Mouse (Mus musculus) liver, embryonic 11.5 days (tissue): ENCODE results near the gene Gpr142. TPM values are rescaled to one million over a fixed set of nuclear protein-coding genes. Genes with fewer than 3 reads are reported as not detected.

ENCODE experiments used
- ATAC-seq: fragments of 200-750 bp; cut with Nextera tagmentation; replicated peaks from 2 replicates; pipeline ENCODE4 v1.8.0; 2017; ENCODE audit warnings: moderate number of reproducible peaks, mild to moderate bottlenecking, moderate TSS enrichment, moderate library complexity; ENCODE audit not compliant: low FRiP score
- DNase-seq: peaks from one replicate; pipeline ENCODE4 v3.0.0-alpha.2; 2017; ENCODE audit warnings: low spot score
- H3K27ac ChIP-seq: fragments of 300-500 bp; sonication (generic); 2 replicates; pipeline ENCODE4 v1.5.1; 2014; ENCODE audit warnings: mild to moderate bottlenecking, low read depth, low read length, control low read depth
- H3K27me3 ChIP-seq: fragments of 300-500 bp; sonication (generic); replicated peaks from 2 replicates; pipeline ENCODE4 v1.6.1; 2014; ENCODE audit warnings: low read length, mixed read lengths; ENCODE audit not compliant: control insufficient read depth, insufficient read depth
- H3K36me3 ChIP-seq: fragments of 300-500 bp; sonication (generic); 2 replicates; pipeline ENCODE4 v1.6.1; 2014; ENCODE audit warnings: mild to moderate bottlenecking, low read length, moderate library complexity, mixed read lengths; ENCODE audit not compliant: control insufficient read depth, insufficient read depth
- H3K4me1 ChIP-seq: fragments of 300-500 bp; sonication (generic); replicated peaks from 2 replicates; pipeline ENCODE4 v1.6.1; 2014; ENCODE audit warnings: low read length, mixed read lengths; ENCODE audit not compliant: control insufficient read depth, insufficient read depth
- H3K4me2 ChIP-seq: fragments of 300-500 bp; sonication (generic); 2 replicates; pipeline ENCODE4 v1.6.1; 2014; ENCODE audit warnings: mild to moderate bottlenecking, control low read depth, moderate library complexity
- H3K4me3 ChIP-seq: fragments of 300-500 bp; sonication (generic); 2 replicates; pipeline ENCODE4 v1.5.1; 2014; ENCODE audit warnings: low read depth, low read length, control low read depth
- H3K9ac ChIP-seq: fragments of 300-500 bp; sonication (generic); 2 replicates; pipeline ENCODE4 v1.6.1; 2014; ENCODE audit warnings: low read depth, low read length, control low read depth
- H3K9me3 ChIP-seq: fragments of 300-500 bp; sonication (generic); 2 replicates; pipeline ENCODE4 v1.6.1; 2016; ENCODE audit warnings: low read length, inconsistent platforms, mixed read lengths; ENCODE audit not compliant: control insufficient read depth
- WGBS: fragments of 180-500 bp; shearing (Covaris S2); extraction: QIAGEN DNeasy Blood & Tissue Kit; methylation state at CpG from one replicate; pipeline ENCODE4 v1.1.7; 2014; 5-methylcytosine and 5-hydroxymethylcytosine counted together
- polyA plus RNA-seq: library from polyadenylated mRNA; unstranded; fragments of >200 nt; fragmentation: Nextera tagmentation; extraction: Ambion mirVana; gene quantifications from 2 replicates; pipeline ENCODE4 v1.2.1, GENCODE M21; 2014

Gpr142 gene
- polyA plus RNA-seq, 1 experiment from 2014 or later = not detected

DNA sequence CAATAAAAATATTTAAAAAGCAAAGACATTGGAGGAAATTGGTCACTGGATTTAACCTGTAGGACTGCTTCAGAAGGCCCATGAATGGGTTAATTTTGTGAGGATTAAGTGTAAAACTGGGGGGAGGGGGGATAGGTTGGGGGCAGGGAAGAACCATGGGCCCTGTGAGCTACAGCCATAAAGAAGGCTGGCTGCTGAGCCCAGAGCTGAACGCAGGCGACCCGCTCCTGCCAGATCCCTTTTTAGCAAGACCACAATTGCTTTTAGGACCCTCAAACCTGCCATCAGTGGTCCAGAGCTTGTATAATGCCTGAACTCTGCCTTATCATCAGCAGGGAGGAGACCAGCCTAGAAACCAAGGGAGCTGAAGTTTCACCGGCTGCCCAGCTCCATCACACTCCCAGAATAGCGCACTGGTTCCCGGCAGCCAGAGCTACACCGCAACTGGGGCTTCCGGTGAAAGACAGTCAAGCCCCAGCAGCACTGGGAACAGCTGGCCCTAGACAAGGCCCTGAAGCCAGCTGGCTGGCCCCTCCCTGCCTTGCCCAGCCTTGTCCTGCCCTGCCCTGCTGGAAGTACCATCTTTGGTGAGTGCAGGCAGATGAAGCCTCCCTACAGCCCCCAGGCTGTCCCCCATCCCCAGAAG is 45.2 kb downstream of the Gpr142 start:
- peaks cover 3% of the 10 kb centered on the region for H3K27me3 ChIP-seq
- DNase-seq (no peak), ATAC-seq (peak; percentile 69)
- H3K27ac ChIP-seq = peak overlapping the region; percentile 26; the same call in 1 of the 2 replicates
- no peak overlapping the region for H3K4me3 ChIP-seq
- H3K36me3 ChIP-seq = no peaks in the 10 kb centered on the region
- no peak overlapping the region for H3K9ac ChIP-seq
- peaks cover 12% of the 10 kb centered on the region for H3K4me1 ChIP-seq
- peak overlapping the region; percentile 39 for H3K4me2 ChIP-seq
- H3K9me3 ChIP-seq = no peaks in the 10 kb centered on the region
- 7% methylated on average over 8 of the region's 8 CpGs for WGBS

DNA sequence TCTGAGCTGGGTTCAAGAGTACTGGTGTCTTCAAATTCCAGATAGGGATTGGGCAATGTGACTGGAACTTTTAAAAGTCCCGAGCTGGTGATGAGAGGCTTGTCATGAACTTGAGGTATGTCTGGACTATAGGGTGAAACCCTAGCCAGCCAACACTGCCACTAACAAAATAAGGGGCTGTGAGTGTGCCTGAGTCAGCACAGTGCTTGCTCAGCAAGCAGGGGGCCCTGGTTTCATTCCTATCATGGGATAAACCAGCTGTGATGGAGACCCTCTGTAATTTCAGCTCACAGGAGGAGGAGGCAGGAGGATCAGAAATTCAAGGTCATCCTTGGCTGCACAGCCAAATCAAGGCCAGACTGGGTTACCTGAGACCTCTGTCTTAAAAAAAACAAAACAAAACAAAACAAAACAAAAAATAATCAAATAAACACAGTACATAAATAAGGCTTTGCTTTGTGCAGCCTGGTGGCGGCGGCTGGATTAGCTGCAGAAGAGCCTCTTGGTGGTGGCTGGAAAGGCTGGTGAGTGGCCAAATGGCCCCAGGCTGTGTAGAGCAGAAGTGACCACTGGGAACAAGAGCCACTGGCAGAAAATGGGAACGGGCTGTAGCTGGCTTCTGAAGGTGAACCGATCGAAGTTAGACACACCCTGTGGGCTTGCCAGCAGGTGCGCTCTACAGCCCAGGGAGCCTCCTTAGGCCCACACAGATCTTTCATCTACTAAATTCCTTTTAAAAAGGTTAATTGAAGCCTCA is 45.9 kb downstream of the Gpr142 start:
- Histone ChIP-seq H3K27ac (peak overlapping the region; percentile 26; the same call in 1 of the 2 replicates), H3K36me3 (no peaks in the 10 kb centered on the region), H3K27me3 (peaks cover 10% of the 10 kb centered on the region), H3K4me3 (no peak overlapping the region), H3K4me2 (peak overlapping the region; percentile 39; the same call in 1 of the 2 replicates), H3K4me1 (peaks cover 12% of the 10 kb centered on the region), H3K9ac (no peak overlapping the region), H3K9me3 (no peaks in the 10 kb centered on the region)
- ATAC-seq (no peak), DNase-seq (no peak)
- WGBS = 75% methylated on average over 7 of the region's 7 CpGs

DNA sequence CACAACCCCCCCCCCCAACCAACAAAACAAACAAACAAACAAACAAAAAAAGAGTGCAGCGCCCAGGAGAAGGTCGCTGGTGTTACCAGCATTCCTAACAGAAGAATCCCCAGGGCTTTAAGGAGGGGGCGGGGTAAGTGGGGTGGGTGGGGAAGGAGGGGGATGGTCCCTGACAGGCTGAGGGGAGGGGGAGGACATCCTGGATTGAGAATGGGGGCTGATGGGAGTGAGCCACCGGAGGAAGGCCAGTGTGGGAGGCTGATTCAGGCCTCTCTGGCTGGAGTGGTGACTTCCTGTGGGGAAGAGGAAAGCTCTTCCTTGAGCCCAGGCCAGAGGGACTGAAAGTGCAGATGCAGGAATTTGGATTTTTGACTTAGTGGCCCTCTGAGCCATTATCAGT is 47.6 kb downstream of the Gpr142 start:
- 59% methylated on average over 4 of the region's 4 CpGs for WGBS
- H3K27ac ChIP-seq = no peak overlapping the region
- H3K27me3 ChIP-seq = peaks cover 27% of the 10 kb centered on the region
- H3K36me3 ChIP-seq = no peaks in the 10 kb centered on the region
- no peak overlapping the region for H3K9ac ChIP-seq
- no peaks in the 10 kb centered on the region for H3K9me3 ChIP-seq
- H3K4me1 ChIP-seq = peaks cover 18% of the 10 kb centered on the region
- H3K4me3 ChIP-seq = no peak overlapping the region
- ATAC-seq (no peak), DNase-seq (no peak)
- H3K4me2 ChIP-seq = no peak overlapping the region

DNA sequence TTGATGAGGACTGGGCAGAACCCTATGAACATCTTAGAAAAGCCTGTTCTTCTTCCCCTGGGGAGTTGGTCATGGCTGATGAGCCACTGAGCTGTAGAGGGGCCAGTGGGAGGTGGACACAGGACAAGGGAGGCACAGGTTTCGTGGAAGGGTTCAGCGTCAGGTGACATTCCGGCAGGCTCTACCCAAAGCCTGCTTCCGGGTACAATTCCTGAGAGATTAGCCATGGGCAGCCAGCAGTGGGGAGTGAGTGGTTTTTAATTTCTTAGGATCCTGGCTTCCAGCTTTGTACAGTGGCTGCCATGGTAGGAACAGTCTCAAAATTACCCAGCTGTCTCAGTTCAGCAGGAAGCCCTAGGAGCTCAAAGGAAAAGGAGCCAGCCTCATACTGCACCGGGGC is 48.3 kb downstream of the Gpr142 start:
- H3K4me3 ChIP-seq = no peak overlapping the region
- no peaks in the 10 kb centered on the region for H3K9me3 ChIP-seq
- H3K4me2 ChIP-seq = no peak overlapping the region
- no peak for ATAC-seq
- DNase-seq = no peak
- H3K27ac ChIP-seq = no peak overlapping the region
- no peaks in the 10 kb centered on the region for H3K36me3 ChIP-seq
- H3K27me3 ChIP-seq = peaks cover 33% of the 10 kb centered on the region
- peaks cover 19% of the 10 kb centered on the region for H3K4me1 ChIP-seq
- H3K9ac ChIP-seq = no peak overlapping the region
- WGBS = 82% methylated on average over 5 of the region's 5 CpGs

DNA sequence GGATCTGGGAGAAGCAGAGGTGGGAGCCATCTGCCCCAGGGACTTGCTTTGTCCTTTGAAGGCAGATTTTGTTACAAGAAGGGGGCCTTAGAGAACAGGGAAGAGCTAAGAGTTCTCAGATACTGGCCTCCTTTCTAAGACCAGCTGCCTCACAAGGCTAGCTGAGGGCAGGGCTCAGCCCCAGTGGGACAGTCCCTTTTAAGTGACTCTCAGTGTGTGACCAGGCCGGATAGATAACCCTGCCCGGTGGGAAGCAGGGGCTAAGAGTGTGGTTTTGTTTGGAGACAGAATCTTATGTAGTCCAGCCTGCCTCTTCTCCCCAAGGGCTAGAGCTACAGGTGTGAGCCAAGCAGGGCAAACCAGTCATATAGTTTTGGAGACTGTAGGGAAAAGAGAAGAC is 50.8 kb downstream of the Gpr142 start:
- no peak for DNase-seq
- Histone ChIP-seq H3K27ac (no peak overlapping the region), H3K9me3 (no peaks in the 10 kb centered on the region), H3K27me3 (peaks cover 56% of the 10 kb centered on the region), H3K36me3 (no peaks in the 10 kb centered on the region), H3K4me1 (peaks cover 18% of the 10 kb centered on the region), H3K4me2 (no peak overlapping the region), H3K9ac (no peak overlapping the region), H3K4me3 (no peak overlapping the region)
- 7% methylated on average over 2 of the region's 2 CpGs for WGBS
- ATAC-seq = no peak

DNA sequence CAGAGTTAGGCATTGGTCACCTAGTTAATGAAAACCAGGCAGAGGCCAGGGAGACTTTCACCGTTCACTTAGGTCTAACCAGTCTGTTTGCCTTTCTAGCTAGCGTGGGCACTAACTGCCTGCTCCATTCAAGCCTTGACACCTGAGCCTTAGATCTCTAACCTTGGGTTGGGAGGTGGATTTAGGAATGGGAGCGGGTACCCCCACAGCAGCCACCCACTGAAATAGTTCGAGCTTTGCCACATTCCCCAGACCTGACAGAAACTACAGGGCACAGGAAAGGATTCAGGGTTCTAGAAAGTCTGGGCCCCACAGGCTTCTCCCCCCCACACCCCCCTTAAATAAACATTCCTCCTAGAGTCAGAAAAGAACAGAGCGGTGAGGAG is 51.3 kb downstream of the Gpr142 start:
- Histone ChIP-seq H3K27me3 (peaks cover 59% of the 10 kb centered on the region), H3K9ac (no peak overlapping the region), H3K27ac (no peak overlapping the region), H3K9me3 (no peaks in the 10 kb centered on the region), H3K4me2 (peak overlapping the region; percentile 91), H3K4me3 (peak overlapping the region; percentile 62), H3K4me1 (peaks cover 19% of the 10 kb centered on the region), H3K36me3 (no peaks in the 10 kb centered on the region)
- ATAC-seq = no peak
- WGBS = 29% methylated on average over 5 of the region's 5 CpGs
- DNase-seq = no peak

DNA sequence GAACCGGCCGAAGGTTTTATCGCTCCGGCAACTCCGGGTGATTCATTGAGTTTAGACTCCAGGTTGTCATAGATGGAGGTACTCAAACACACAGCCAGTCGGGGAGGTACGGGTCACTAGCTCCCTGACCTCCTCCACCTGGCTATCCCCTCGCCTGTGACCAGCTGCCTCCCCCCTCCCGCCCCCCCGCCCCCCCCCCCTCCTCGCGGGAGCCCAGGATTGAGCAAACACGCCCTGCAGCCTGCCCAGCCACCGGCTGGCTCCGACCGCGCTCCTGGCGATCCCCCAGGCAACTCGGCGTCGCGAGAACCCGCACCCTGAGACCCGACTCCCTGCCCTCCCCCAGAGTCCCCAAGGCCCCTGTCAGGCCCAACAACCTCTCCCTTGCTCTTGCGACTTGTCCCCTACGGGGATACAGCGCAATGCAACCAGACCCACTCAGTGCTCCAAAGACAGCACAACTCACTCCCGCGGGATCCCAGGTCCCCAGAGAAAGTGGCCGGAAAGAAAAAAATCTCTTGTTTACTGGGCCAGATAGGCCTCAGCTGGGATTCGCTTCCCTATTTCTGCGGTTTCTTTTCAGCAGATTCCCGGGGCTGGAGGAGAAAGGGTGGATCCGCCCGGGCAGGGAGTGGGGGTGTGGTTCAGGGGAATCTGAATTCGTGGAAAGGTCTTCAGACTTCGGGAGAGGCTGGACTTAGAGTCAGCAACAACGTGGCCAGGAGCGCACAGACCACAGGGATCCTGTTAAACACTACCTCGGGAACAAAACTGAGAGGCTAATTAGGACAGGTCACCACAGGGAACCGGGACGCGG is 51.9 kb downstream of the Gpr142 start, which contains the start of gene Gprc5c:
Gene Gprc5c (plus strand): TSS at position 701 of the 817 bp plus-strand sequence.
- DNase-seq = peak; percentile 65
- ATAC-seq = peak; percentile 17; the same call in 1 of the 2 replicates
- peak within 1 kb of the TSS; percentile 91 for H3K4me2 ChIP-seq

DNA sequence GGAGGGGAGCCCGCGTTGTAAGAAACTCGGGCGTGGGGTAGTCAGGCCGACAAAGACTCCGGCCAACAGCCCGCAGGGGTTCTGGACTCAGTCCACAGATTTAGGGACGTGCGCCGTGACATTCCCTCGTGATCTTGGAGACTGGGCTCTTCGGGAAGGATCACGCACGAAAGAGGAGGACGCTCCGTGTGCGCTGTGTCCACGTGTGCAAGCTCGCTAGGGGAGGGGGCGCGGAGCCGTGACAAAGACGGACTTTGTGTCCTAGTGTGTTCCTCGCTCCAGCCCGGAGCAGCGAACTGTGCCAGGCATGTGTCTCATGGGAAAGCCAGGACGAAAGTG is 52.5 kb downstream of the Gpr142 start:
- ATAC-seq (no peak), DNase-seq (no peak)
- Histone ChIP-seq H3K4me2 (peak overlapping the region; percentile 91), H3K4me1 (peaks cover 18% of the 10 kb centered on the region), H3K9me3 (no peaks in the 10 kb centered on the region), H3K9ac (peak overlapping the region; percentile 68), H3K27me3 (peaks cover 59% of the 10 kb centered on the region), H3K36me3 (no peaks in the 10 kb centered on the region), H3K27ac (peak overlapping the region; percentile 45), H3K4me3 (peak overlapping the region; percentile 62)
- WGBS = under 1% methylated on average over 27 of the region's 27 CpGs

More for the DNA sequence above, 51.9 kb downstream of the Gpr142 start, which contains the start of gene Gprc5c:
- WGBS = 2% methylated on average over 37 of the region's 43 CpGs
- H3K36me3 ChIP-seq = no peaks in the 10 kb centered on the region
- no peaks in the 10 kb centered on the region for H3K9me3 ChIP-seq
- peak within 1 kb of the TSS; percentile 45 for H3K27ac ChIP-seq
- H3K27me3 ChIP-seq = peaks cover 59% of the 10 kb centered on the region
- peaks cover 19% of the 10 kb centered on the region for H3K4me1 ChIP-seq
- H3K9ac ChIP-seq = peak within 1 kb of the TSS; percentile 68
- H3K4me3 ChIP-seq = peak within 1 kb of the TSS; percentile 62
